Mouse (Mus musculus): ENCODE data around the gene Gm14597. TPM values are rescaled to one million over a fixed set of nuclear protein-coding genes. Genes with fewer than 3 reads are reported as not detected.
"Not testable (repeated sequence)": the region's sequence is repeated elsewhere in the genome, so short reads cannot be mapped to it uniquely, and the experiment has no call there.

Gm14597 gene
- polyA plus RNA-seq, 1 experiment from 2014 or later, result not detected

GRCm38 (mm10) chrX:53607242-53608121 lies 1.3 kb downstream of the Gm14597 start, which contains the start of gene Rtl8c:
Gene Rtl8c (plus strand): TSS chrX:53608032.
- WGBS (ENCODE audit: insufficient replicate concordance), result 22% methylated on average over 20 of the region's 20 CpGs
- 0 out of 2 replicates have a peak, but pooled peaks have one; percentile 32 for ATAC-seq (ENCODE audit: low read depth)
- H3K4me3 ChIP-seq (ENCODE audit: low read depth, low read length), result peak within 1 kb of the TSS; percentile 36
- no peak within 1 kb of the TSS for H3K9ac ChIP-seq (ENCODE audit: low read depth, low read length)
- no peaks in the 10 kb centered on the region for H3K9me3 ChIP-seq (replicated peaks; ENCODE audit: control insufficient read depth, low read length)
- H3K27me3 ChIP-seq (ENCODE audit: control insufficient read depth, insufficient read depth, low read depth, low read length), result no peaks in the 10 kb centered on the region
- H3K4me1 ChIP-seq (ENCODE audit: control insufficient read depth, low read depth, low read length), result no peaks in the 10 kb centered on the region
- H3K27ac ChIP-seq (ENCODE audit: low read length), result no peak within 1 kb of the TSS
- H3K4me2 ChIP-seq (ENCODE audit: low read depth, low read length), result peak within 1 kb of the TSS; percentile 44
- H3K36me3 ChIP-seq (ENCODE audit: control insufficient read depth, insufficient read depth), result no peaks in the 10 kb centered on the region

- not testable (repeated sequence) for H3K36me3 ChIP-seq (ENCODE audit: control insufficient read depth, insufficient read depth); H3K4me3 ChIP-seq (ENCODE audit: low read depth, low read length); H3K4me1 ChIP-seq (ENCODE audit: control insufficient read depth, low read depth, low read length); H3K4me2 ChIP-seq (ENCODE audit: low read depth, low read length); ATAC-seq (ENCODE audit: low read depth); H3K9ac ChIP-seq (ENCODE audit: low read depth, low read length); H3K27me3 ChIP-seq (ENCODE audit: control insufficient read depth, insufficient read depth, low read depth, low read length); H3K27ac ChIP-seq (ENCODE audit: low read length); H3K9me3 ChIP-seq (replicated peaks; ENCODE audit: control insufficient read depth, low read length)
- 14% methylated on average over 1 of the region's 1 CpGs for WGBS (ENCODE audit: insufficient replicate concordance)
Measured at GRCm38 (mm10) chrX:53606176-53606575, 2.6 kb downstream of the Gm14597 start.

- H3K27me3 ChIP-seq (ENCODE audit: control insufficient read depth, insufficient read depth, low read depth, low read length); H3K36me3 ChIP-seq (ENCODE audit: control insufficient read depth, insufficient read depth); H3K4me3 ChIP-seq (ENCODE audit: low read depth, low read length); ATAC-seq (ENCODE audit: low read depth); H3K4me1 ChIP-seq (ENCODE audit: control insufficient read depth, low read depth, low read length); H3K9me3 ChIP-seq (replicated peaks; ENCODE audit: control insufficient read depth, low read length); H3K27ac ChIP-seq (ENCODE audit: low read length); H3K9ac ChIP-seq (ENCODE audit: low read depth, low read length); H3K4me2 ChIP-seq (ENCODE audit: low read depth, low read length): not testable (repeated sequence)
- 0% methylated on average over 1 of the region's 2 CpGs for WGBS (ENCODE audit: insufficient replicate concordance)
Measured at GRCm38 (mm10) chrX:53599993-53600392, 8.8 kb downstream of the Gm14597 start.

- not testable (repeated sequence) for H3K4me3 ChIP-seq (ENCODE audit: low read depth, low read length); H3K9ac ChIP-seq (ENCODE audit: low read depth, low read length); H3K27me3 ChIP-seq (ENCODE audit: control insufficient read depth, insufficient read depth, low read depth, low read length); H3K36me3 ChIP-seq (ENCODE audit: control insufficient read depth, insufficient read depth); H3K4me2 ChIP-seq (ENCODE audit: low read depth, low read length); H3K4me1 ChIP-seq (ENCODE audit: control insufficient read depth, low read depth, low read length); ATAC-seq (ENCODE audit: low read depth); H3K9me3 ChIP-seq (replicated peaks; ENCODE audit: control insufficient read depth, low read length); H3K27ac ChIP-seq (ENCODE audit: low read length)
- WGBS (ENCODE audit: insufficient replicate concordance), result 46% methylated on average over 3 of the region's 4 CpGs
Measured at GRCm38 (mm10) chrX:53583404-53583803, 25.4 kb downstream of the Gm14597 start.

- not testable (repeated sequence) for ATAC-seq (ENCODE audit: low read depth); H3K27ac ChIP-seq (ENCODE audit: low read length); H3K36me3 ChIP-seq (ENCODE audit: control insufficient read depth, insufficient read depth); H3K4me1 ChIP-seq (ENCODE audit: control insufficient read depth, low read depth, low read length); H3K27me3 ChIP-seq (ENCODE audit: control insufficient read depth, insufficient read depth, low read depth, low read length); H3K4me2 ChIP-seq (ENCODE audit: low read depth, low read length); H3K9me3 ChIP-seq (replicated peaks; ENCODE audit: control insufficient read depth, low read length); H3K9ac ChIP-seq (ENCODE audit: low read depth, low read length); H3K4me3 ChIP-seq (ENCODE audit: low read depth, low read length)
- 61% methylated on average over 2 of the region's 4 CpGs for WGBS (ENCODE audit: insufficient replicate concordance)
Measured at GRCm38 (mm10) chrX:53581407-53581806, 27.4 kb downstream of the Gm14597 start.

GRCm38 (mm10) chrX:53579311-53579710 lies 29.5 kb downstream of the Gm14597 start:
- Histone ChIP-seq H3K9ac (ENCODE audit: low read depth, low read length) (no peak overlapping the region), H3K27ac (ENCODE audit: low read length) (no peak overlapping the region), H3K4me1 (ENCODE audit: control insufficient read depth, low read depth, low read length) (no peaks in the 10 kb centered on the region), H3K4me3 (ENCODE audit: low read depth, low read length) (no peak overlapping the region), H3K27me3 (ENCODE audit: control insufficient read depth, insufficient read depth, low read depth, low read length) (no peaks in the 10 kb centered on the region), H3K9me3 (replicated peaks; ENCODE audit: control insufficient read depth, low read length) (no peaks in the 10 kb centered on the region), H3K36me3 (ENCODE audit: control insufficient read depth, insufficient read depth) (no peaks in the 10 kb centered on the region), H3K4me2 (ENCODE audit: low read depth, low read length) (no peak overlapping the region)
- no peak for ATAC-seq (ENCODE audit: low read depth)
- WGBS (ENCODE audit: insufficient replicate concordance), result 53% methylated on average over 1 of the region's 1 CpGs

Other genes with a start within 250 kb of the Gm14597 start
- gene Mospd1, start 238.5 kb downstream of the Gm14597 start, polyA plus RNA-seq (2015; fragmentation: Nextera tagmentation; extraction: Ambion mirVana), result 28.1 and 34.7 TPM in 2 replicates
- not detected in 2 replicates for gene Etd, start 174.1 kb downstream of the Gm14597 start, polyA plus RNA-seq (2015; fragmentation: Nextera tagmentation; extraction: Ambion mirVana)
- 2.4 and 2.6 TPM in 2 replicates for gene Rtl8c, start 947 bp downstream of the Gm14597 start, polyA plus RNA-seq (2015; fragmentation: Nextera tagmentation; extraction: Ambion mirVana)
- gene Rtl8a, start 34.7 kb upstream of the Gm14597 start, polyA plus RNA-seq (2015; fragmentation: Nextera tagmentation; extraction: Ambion mirVana), result 4.4 and 5.7 TPM in 2 replicates
- 4.0 and 4.7 TPM in 2 replicates for gene Rtl8b, start 61.4 kb upstream of the Gm14597 start, polyA plus RNA-seq (2015; fragmentation: Nextera tagmentation; extraction: Ambion mirVana)
- 0.06 and 0.09 TPM in 2 replicates for gene 4930502E18Rik, start 115.8 kb upstream of the Gm14597 start, polyA plus RNA-seq (2015; fragmentation: Nextera tagmentation; extraction: Ambion mirVana)
- not detected in 2 replicates for gene 1700013H16Rik, start 148.9 kb upstream of the Gm14597 start, polyA plus RNA-seq (2015; fragmentation: Nextera tagmentation; extraction: Ambion mirVana)
- not detected in 2 replicates for gene Zfp36l3, start 167.4 kb upstream of the Gm14597 start, polyA plus RNA-seq (2015; fragmentation: Nextera tagmentation; extraction: Ambion mirVana)
- 2.7 and 3.0 TPM in 2 replicates for gene Xlr, start 188.7 kb upstream of the Gm14597 start, polyA plus RNA-seq (2015; fragmentation: Nextera tagmentation; extraction: Ambion mirVana)